Mouse (Mus musculus): ENCODE measurements at regions not wholly inside any gene's neighbourhood (a gene's known extent, or its start where the extent isn't known, plus 50 kb on each side); places are given as distances from the start of the nearest gene placed in this dataset.

- Histone ChIP-seq H3K4me1 (ENCODE audit: insufficient read depth, low read depth, low read length) (no peaks in the 10 kb centered on the region), H3K9me3 (replicated peaks) (peaks cover 23% of the 10 kb centered on the region), H3K36me3 (replicated peaks) (no peaks in the 10 kb centered on the region), H3K4me3 (ENCODE audit: low read depth, low read length) (no peak overlapping the region), H3K27me3 (ENCODE audit: insufficient read depth, low read length) (no peaks in the 10 kb centered on the region)
- ATAC-seq (ENCODE audit: extremely low read depth, insufficient number of reproducible peaks, low FRiP score, poor library complexity, severe bottlenecking), result no peak
- TF ChIP-seq POLR2AphosphoS5 (IDR thresholded peaks at IDR 0.05; ENCODE audit: insufficient replicate concordance, low read depth, low read length) (no peak), GATA1 (IDR thresholded peaks at IDR 0.05; ENCODE audit: borderline replicate concordance, low read length) (no peak), GATA2 (IDR thresholded peaks at IDR 0.05; ENCODE audit: borderline replicate concordance, low read depth, low read length) (no peak), TAL1 (conservative IDR thresholded peaks at IDR 0.05; ENCODE audit: low read depth, low read length) (no peak), CTCF (IDR thresholded peaks at IDR 0.05; ENCODE audit: low read depth, low read length) (no peak)
- DNase-seq (ENCODE audit: low spot score), result no peak
Measured at GRCm38 (mm10) chr16:77469328-77469875, 132.5 kb downstream of the Gm11146 start.

- Histone ChIP-seq H3K4me3 (ENCODE audit: low read depth, low read length) (no peak overlapping the region), H3K4me1 (ENCODE audit: insufficient read depth, low read depth, low read length) (no peaks in the 10 kb centered on the region), H3K9me3 (replicated peaks) (peaks cover 23% of the 10 kb centered on the region), H3K36me3 (replicated peaks) (no peaks in the 10 kb centered on the region), H3K27me3 (ENCODE audit: insufficient read depth, low read length) (no peaks in the 10 kb centered on the region)
- DNase-seq (ENCODE audit: low spot score) (no peak), ATAC-seq (ENCODE audit: extremely low read depth, insufficient number of reproducible peaks, low FRiP score, poor library complexity, severe bottlenecking) (no peak)
- TF ChIP-seq TAL1 (conservative IDR thresholded peaks at IDR 0.05; ENCODE audit: low read depth, low read length) (no peak), GATA2 (IDR thresholded peaks at IDR 0.05; ENCODE audit: borderline replicate concordance, low read depth, low read length) (no peak), CTCF (IDR thresholded peaks at IDR 0.05; ENCODE audit: low read depth, low read length) (no peak), GATA1 (IDR thresholded peaks at IDR 0.05; ENCODE audit: borderline replicate concordance, low read length) (no peak), POLR2AphosphoS5 (IDR thresholded peaks at IDR 0.05; ENCODE audit: insufficient replicate concordance, low read depth, low read length) (no peak)
Measured at GRCm38 (mm10) chr16:77467216-77467615, 134.7 kb downstream of the Gm11146 start.

DNA sequence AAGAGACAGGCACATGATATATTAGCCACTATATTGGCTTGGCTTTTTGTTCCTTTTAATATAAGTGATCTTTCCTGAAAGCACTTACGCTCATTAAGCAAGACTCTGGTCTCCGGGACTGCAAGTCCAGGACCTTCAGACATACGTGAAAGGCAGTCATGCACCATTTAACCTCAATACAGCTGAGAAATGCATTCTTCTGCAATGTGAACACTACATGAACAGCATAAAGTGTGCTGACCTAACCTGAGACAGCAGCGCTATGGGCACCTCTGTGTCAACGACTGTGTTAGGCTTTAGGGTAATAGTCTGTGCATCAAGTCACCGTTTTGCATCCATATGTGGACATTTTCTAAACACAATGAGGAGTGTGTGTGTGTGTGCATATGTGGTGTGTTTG, 137.3 kb downstream of the Gm11146 start:
- H3K27me3 ChIP-seq (ENCODE audit: insufficient read depth, low read length), result no peaks in the 10 kb centered on the region
- DNase-seq (ENCODE audit: low spot score) (no peak), ATAC-seq (ENCODE audit: extremely low read depth, insufficient number of reproducible peaks, low FRiP score, poor library complexity, severe bottlenecking) (no peak; the same call in 1 of the 2 replicates)
- no peak for TF ChIP-seq POLR2AphosphoS5 (IDR thresholded peaks at IDR 0.05; ENCODE audit: insufficient replicate concordance, low read depth, low read length)
- TF ChIP-seq CTCF (IDR thresholded peaks at IDR 0.05; ENCODE audit: low read depth, low read length), result no peak
- TF ChIP-seq GATA1 (IDR thresholded peaks at IDR 0.05; ENCODE audit: borderline replicate concordance, low read length), result no peak
- no peak for TF ChIP-seq GATA2 (IDR thresholded peaks at IDR 0.05; ENCODE audit: borderline replicate concordance, low read depth, low read length)
- no peak for TF ChIP-seq TAL1 (conservative IDR thresholded peaks at IDR 0.05; ENCODE audit: low read depth, low read length)
- no peak overlapping the region for H3K4me3 ChIP-seq (ENCODE audit: low read depth, low read length)
- peaks cover 15% of the 10 kb centered on the region for H3K9me3 ChIP-seq (replicated peaks)
- H3K36me3 ChIP-seq (replicated peaks), result no peaks in the 10 kb centered on the region
- no peaks in the 10 kb centered on the region for H3K4me1 ChIP-seq (ENCODE audit: insufficient read depth, low read depth, low read length)

DNA sequence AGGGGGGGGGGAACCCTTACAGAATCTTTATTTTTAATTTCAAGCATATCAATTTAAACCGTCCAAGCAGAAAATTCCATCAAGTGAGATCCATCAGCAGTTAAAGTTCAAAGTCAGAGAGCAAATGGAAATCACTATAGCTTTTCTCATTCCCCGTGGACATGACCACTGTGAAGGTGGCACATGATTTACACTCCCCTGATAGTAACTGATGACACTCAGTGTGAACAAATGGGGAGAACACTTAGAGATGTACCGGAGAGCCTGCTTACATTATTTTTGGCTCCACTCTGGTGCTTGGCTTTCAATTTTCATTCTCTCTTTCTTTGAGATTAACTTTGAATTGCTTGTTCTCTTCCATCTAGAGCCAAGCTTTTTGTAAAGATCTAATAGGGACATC, 140.0 kb downstream of the Gm11146 start:
- no peak for DNase-seq (ENCODE audit: low spot score)
- Histone ChIP-seq H3K4me3 (ENCODE audit: low read depth, low read length) (no peak overlapping the region), H3K4me1 (ENCODE audit: insufficient read depth, low read depth, low read length) (no peaks in the 10 kb centered on the region), H3K36me3 (replicated peaks) (no peaks in the 10 kb centered on the region), H3K9me3 (replicated peaks) (peaks cover 7% of the 10 kb centered on the region), H3K27me3 (ENCODE audit: insufficient read depth, low read length) (no peaks in the 10 kb centered on the region)
- no peak for ATAC-seq (ENCODE audit: extremely low read depth, insufficient number of reproducible peaks, low FRiP score, poor library complexity, severe bottlenecking)
- TF ChIP-seq POLR2AphosphoS5 (IDR thresholded peaks at IDR 0.05; ENCODE audit: insufficient replicate concordance, low read depth, low read length) (no peak), GATA1 (IDR thresholded peaks at IDR 0.05; ENCODE audit: borderline replicate concordance, low read length) (no peak), CTCF (IDR thresholded peaks at IDR 0.05; ENCODE audit: low read depth, low read length) (no peak), GATA2 (IDR thresholded peaks at IDR 0.05; ENCODE audit: borderline replicate concordance, low read depth, low read length) (no peak), TAL1 (conservative IDR thresholded peaks at IDR 0.05; ENCODE audit: low read depth, low read length) (no peak)

GRCm38 (mm10) chr16:77461459-77461858, 140.4 kb downstream of the Gm11146 start:
- no peaks in the 10 kb centered on the region for H3K4me1 ChIP-seq (ENCODE audit: insufficient read depth, low read depth, low read length)
- H3K9me3 ChIP-seq (replicated peaks), result peaks cover 7% of the 10 kb centered on the region
- H3K4me3 ChIP-seq (ENCODE audit: low read depth, low read length), result no peak overlapping the region
- TF ChIP-seq GATA2 (IDR thresholded peaks at IDR 0.05; ENCODE audit: borderline replicate concordance, low read depth, low read length) (no peak), GATA1 (IDR thresholded peaks at IDR 0.05; ENCODE audit: borderline replicate concordance, low read length) (no peak), POLR2AphosphoS5 (IDR thresholded peaks at IDR 0.05; ENCODE audit: insufficient replicate concordance, low read depth, low read length) (no peak), CTCF (IDR thresholded peaks at IDR 0.05; ENCODE audit: low read depth, low read length) (no peak), TAL1 (conservative IDR thresholded peaks at IDR 0.05; ENCODE audit: low read depth, low read length) (no peak)
- no peaks in the 10 kb centered on the region for H3K27me3 ChIP-seq (ENCODE audit: insufficient read depth, low read length)
- H3K36me3 ChIP-seq (replicated peaks), result no peaks in the 10 kb centered on the region
- ATAC-seq (ENCODE audit: extremely low read depth, insufficient number of reproducible peaks, low FRiP score, poor library complexity, severe bottlenecking) (no peak), DNase-seq (ENCODE audit: low spot score) (no peak)

DNA sequence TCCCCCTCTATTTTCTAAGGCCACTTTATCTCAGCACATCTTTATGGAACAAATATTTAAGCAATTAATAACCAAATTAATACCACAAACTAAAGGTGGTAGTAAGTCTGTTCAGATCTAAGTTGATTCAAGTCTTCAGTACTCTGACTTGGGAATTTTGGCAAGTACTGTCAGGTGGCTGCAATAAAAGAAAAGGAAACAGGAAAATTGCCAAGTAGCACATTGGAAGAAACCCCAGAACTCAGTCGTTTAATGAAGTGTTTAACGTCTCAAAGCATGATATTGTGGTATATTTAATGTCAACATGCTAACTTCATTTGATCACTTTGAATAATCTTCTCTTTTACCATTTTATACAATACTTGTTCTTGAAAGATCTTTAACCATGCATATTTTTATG, 142.2 kb downstream of the Gm11146 start:
- no peak for TF ChIP-seq GATA2 (IDR thresholded peaks at IDR 0.05; ENCODE audit: borderline replicate concordance, low read depth, low read length)
- no peak for ATAC-seq (ENCODE audit: extremely low read depth, insufficient number of reproducible peaks, low FRiP score, poor library complexity, severe bottlenecking)
- H3K9me3 ChIP-seq (replicated peaks), result peaks cover 2% of the 10 kb centered on the region
- H3K36me3 ChIP-seq (replicated peaks), result no peaks in the 10 kb centered on the region
- no peaks in the 10 kb centered on the region for H3K27me3 ChIP-seq (ENCODE audit: insufficient read depth, low read length)
- DNase-seq (ENCODE audit: low spot score), result no peak
- no peaks in the 10 kb centered on the region for H3K4me1 ChIP-seq (ENCODE audit: insufficient read depth, low read depth, low read length)
- H3K4me3 ChIP-seq (ENCODE audit: low read depth, low read length), result no peak overlapping the region

Measured in G1E (cell line).